Mouse (Mus musculus) olfactory bulb, adult 2 months (tissue): Measurements from ENCODE around the gene Kcnk16.

Experiments
- CTCF ChIP-seq: fragments of 200-500 bp; IDR thresholded peaks from 2 replicates; pipeline ENCODE4 v1.5.1; 2012; ENCODE audit warnings: low read depth, mild to moderate bottlenecking, low read length, moderate library complexity; ENCODE audit not compliant: insufficient read depth
- POLR2A ChIP-seq: fragments of 200-500 bp; IDR thresholded peaks from 2 replicates; pipeline ENCODE4 v1.6.1; 2012; ENCODE audit warnings: mild to moderate bottlenecking, low read depth, low read length, moderate library complexity; ENCODE audit not compliant: insufficient read depth

GRCm38 (mm10) chr14:20233016-20233980, 35.7 kb downstream of the Kcnk16 start:
- no peak for TF ChIP-seq POLR2A
- TF ChIP-seq CTCF: no peak
